Mouse (Mus musculus) heart, embryonic 13.5 days (tissue): ENCODE data around the gene Car11. TPM values are rescaled to one million over a fixed set of nuclear protein-coding genes. Genes with fewer than 3 reads are reported as not detected.
A peak's percentile ranks its signal among the peaks of the same experiment; 100 is the strongest.

Experiments used
- ATAC-seq: fragments of 200-750 bp; cut with Nextera tagmentation; 2 replicates; pipeline ENCODE4 v1.8.0; 2017; ENCODE audit warnings: moderate TSS enrichment; ENCODE audit not compliant: insufficient number of reproducible peaks, low FRiP score, low TSS enrichment; ENCODE audit errors: extremely low read depth
- H3K27ac ChIP-seq: fragments of 300-500 bp; sonication (generic); replicated peaks from 2 replicates; pipeline ENCODE4 v1.5.1; 2015; ENCODE audit warnings: moderate library complexity, mild to moderate bottlenecking, inconsistent platforms
- H3K27me3 ChIP-seq: fragments of 300-500 bp; sonication (generic); replicated peaks from 2 replicates; pipeline ENCODE4 v1.6.1; 2015; ENCODE audit warnings: mild to moderate bottlenecking, inconsistent platforms
- H3K36me3 ChIP-seq: fragments of 300-500 bp; sonication (generic); 2 replicates; pipeline ENCODE4 v1.6.1; 2015; ENCODE audit warnings: mild to moderate bottlenecking, inconsistent platforms
- H3K4me1 ChIP-seq: fragments of 300-500 bp; sonication (generic); 2 replicates; pipeline ENCODE4 v1.6.1; 2015; ENCODE audit warnings: inconsistent platforms
- H3K4me2 ChIP-seq: fragments of 300-500 bp; sonication (generic); 2 replicates; pipeline ENCODE4 v1.6.1; 2015; ENCODE audit warnings: inconsistent platforms, mild to moderate bottlenecking, moderate library complexity
- H3K4me3 ChIP-seq: fragments of 300-500 bp; sonication (generic); 2 replicates; pipeline ENCODE4 v1.5.1; 2015; ENCODE audit warnings: moderate library complexity, mild to moderate bottlenecking, inconsistent platforms
- H3K9ac ChIP-seq: fragments of 300-500 bp; sonication (generic); 2 replicates; pipeline ENCODE4 v1.6.1; 2015; ENCODE audit warnings: inconsistent platforms, mild to moderate bottlenecking, moderate library complexity
- H3K9me3 ChIP-seq: fragments of 300-500 bp; sonication (generic); 2 replicates; pipeline ENCODE4 v1.6.1; 2016; ENCODE audit warnings: inconsistent platforms
- WGBS: fragments of 180-500 bp; shearing (Covaris S2); methylation state at CpG from one replicate; pipeline ENCODE4 v1.1.7; 2015; ENCODE audit warnings: mixed read lengths; 5-methylcytosine and 5-hydroxymethylcytosine counted together
- polyA plus RNA-seq: library from polyadenylated mRNA; unstranded; fragments of >200 nt; fragmentation: Nextera tagmentation; extraction: Ambion mirVana; gene quantifications from 2 replicates; pipeline ENCODE4 v1.2.1, GENCODE M21; 2015

Car11 gene
- polyA plus RNA-seq, 1 experiment from 2014 or later = 5.4 TPM

- WGBS = under 1% methylated on average over 36 of the region's 36 CpGs
- H3K36me3 ChIP-seq = peaks cover 4% of the 10 kb centered on the region
- peak within 1 kb of the TSS; percentile 92 for H3K27ac ChIP-seq
- H3K9me3 ChIP-seq = no peaks in the 10 kb centered on the region
- peak within 1 kb of the TSS; percentile 99 for H3K4me2 ChIP-seq
- peaks cover 18% of the 10 kb centered on the region for H3K27me3 ChIP-seq
- H3K9ac ChIP-seq = peak within 1 kb of the TSS; percentile 91
- H3K4me3 ChIP-seq = peak within 1 kb of the TSS; percentile 82
- peak; percentile 79 for ATAC-seq
- H3K4me1 ChIP-seq = peaks cover 69% of the 10 kb centered on the region
Observed at GRCm38 (mm10) chr7:45704730-45705442, 5.2 kb downstream of the Car11 start, which contains the start of gene Dbp. Gene Dbp, plus strand, starts transcription at chr7:45705088.

GRCm38 (mm10) chr7:45705443-45705864, 5.8 kb downstream of the Car11 start:
- H3K27me3 ChIP-seq = peaks cover 12% of the 10 kb centered on the region
- peak overlapping the region; percentile 82 for H3K4me3 ChIP-seq
- peak overlapping the region; percentile 99 for H3K4me2 ChIP-seq
- peak overlapping the region; percentile 92 for H3K27ac ChIP-seq
- no peak for ATAC-seq
- H3K9me3 ChIP-seq = no peaks in the 10 kb centered on the region
- H3K9ac ChIP-seq = peak overlapping the region; percentile 91
- peaks cover 64% of the 10 kb centered on the region for H3K4me1 ChIP-seq
- peaks cover 10% of the 10 kb centered on the region for H3K36me3 ChIP-seq
- under 1% methylated on average over 21 of the region's 21 CpGs for WGBS

GRCm38 (mm10) chr7:45705873-45706281, 6.2 kb downstream of the Car11 start:
- Histone ChIP-seq H3K4me3 (peak overlapping the region; percentile 82), H3K27ac (peak overlapping the region; percentile 92), H3K9me3 (no peaks in the 10 kb centered on the region), H3K36me3 (peaks cover 14% of the 10 kb centered on the region), H3K27me3 (peaks cover 9% of the 10 kb centered on the region), H3K4me1 (peaks cover 60% of the 10 kb centered on the region), H3K4me2 (peak overlapping the region; percentile 99), H3K9ac (peak overlapping the region; percentile 91)
- WGBS = 0% methylated on average over 7 of the region's 7 CpGs
- ATAC-seq = peak; percentile 11; the same call in 1 of the 2 replicates

GRCm38 (mm10) chr7:45706721-45707241, 7.1 kb downstream of the Car11 start:
- peaks cover 23% of the 10 kb centered on the region for H3K36me3 ChIP-seq
- peak overlapping the region; percentile 92 for H3K27ac ChIP-seq
- peak overlapping the region; percentile 99 for H3K4me2 ChIP-seq
- peak overlapping the region; percentile 91 for H3K9ac ChIP-seq
- no peaks in the 10 kb centered on the region for H3K27me3 ChIP-seq
- peak overlapping the region; percentile 82 for H3K4me3 ChIP-seq
- no peak for ATAC-seq
- no peaks in the 10 kb centered on the region for H3K9me3 ChIP-seq
- peaks cover 53% of the 10 kb centered on the region for H3K4me1 ChIP-seq
- WGBS = 1% methylated on average over 44 of the region's 45 CpGs

GRCm38 (mm10) chr7:45707375-45707967, 7.8 kb downstream of the Car11 start:
- H3K9me3 ChIP-seq = no peaks in the 10 kb centered on the region
- H3K27me3 ChIP-seq = no peaks in the 10 kb centered on the region
- under 1% methylated on average over 27 of the region's 27 CpGs for WGBS
- H3K4me2 ChIP-seq = peak overlapping the region; percentile 99
- H3K4me3 ChIP-seq = peak overlapping the region; percentile 82
- ATAC-seq = 0 out of 2 replicates have a peak, but pooled peaks have one; percentile 20
- peaks cover 30% of the 10 kb centered on the region for H3K36me3 ChIP-seq
- H3K9ac ChIP-seq = peak overlapping the region; percentile 91
- H3K27ac ChIP-seq = peak overlapping the region; percentile 92
- H3K4me1 ChIP-seq = peaks cover 53% of the 10 kb centered on the region

GRCm38 (mm10) chr7:45708221-45708761, 8.6 kb downstream of the Car11 start:
- no peak for ATAC-seq
- Histone ChIP-seq H3K36me3 (peaks cover 38% of the 10 kb centered on the region), H3K9ac (peak overlapping the region; percentile 60), H3K27ac (0 out of 2 replicates have a peak overlapping the region, but pooled peaks have one; percentile 92), H3K27me3 (no peaks in the 10 kb centered on the region), H3K4me1 (peaks cover 52% of the 10 kb centered on the region), H3K4me3 (peak overlapping the region; percentile 82), H3K9me3 (no peaks in the 10 kb centered on the region), H3K4me2 (peak overlapping the region; percentile 99)
- 43% methylated on average over 13 of the region's 13 CpGs for WGBS

- H3K4me3 ChIP-seq = no peak overlapping the region
- no peaks in the 10 kb centered on the region for H3K9me3 ChIP-seq
- no peak overlapping the region for H3K27ac ChIP-seq
- H3K4me1 ChIP-seq = peaks cover 46% of the 10 kb centered on the region
- no peak overlapping the region for H3K4me2 ChIP-seq
- no peaks in the 10 kb centered on the region for H3K27me3 ChIP-seq
- 43% methylated on average over 6 of the region's 6 CpGs for WGBS
- no peak overlapping the region for H3K9ac ChIP-seq
- no peak for ATAC-seq
- H3K36me3 ChIP-seq = peaks cover 41% of the 10 kb centered on the region
Observed at GRCm38 (mm10) chr7:45709036-45709435, 9.4 kb downstream of the Car11 start.

GRCm38 (mm10) chr7:45709677-45710355, 10.2 kb downstream of the Car11 start:
- Histone ChIP-seq H3K36me3 (peaks cover 41% of the 10 kb centered on the region), H3K4me3 (no peak overlapping the region), H3K9me3 (no peaks in the 10 kb centered on the region), H3K27me3 (no peaks in the 10 kb centered on the region), H3K27ac (no peak overlapping the region), H3K9ac (no peak overlapping the region), H3K4me1 (peaks cover 52% of the 10 kb centered on the region), H3K4me2 (no peak overlapping the region)
- ATAC-seq = no peak
- WGBS = 76% methylated on average over 14 of the region's 14 CpGs

- peaks cover 41% of the 10 kb centered on the region for H3K36me3 ChIP-seq
- H3K27me3 ChIP-seq = no peaks in the 10 kb centered on the region
- WGBS = 89% methylated on average over 20 of the region's 20 CpGs
- no peak overlapping the region for H3K27ac ChIP-seq
- no peaks in the 10 kb centered on the region for H3K9me3 ChIP-seq
- H3K4me2 ChIP-seq = no peak overlapping the region
- no peak overlapping the region for H3K4me3 ChIP-seq
- H3K4me1 ChIP-seq = peaks cover 51% of the 10 kb centered on the region
- H3K9ac ChIP-seq = no peak overlapping the region
- ATAC-seq = no peak
Observed at GRCm38 (mm10) chr7:45710477-45711191, 11.0 kb downstream of the Car11 start.

GRCm38 (mm10) chr7:45711316-45712021, 11.8 kb downstream of the Car11 start:
- Histone ChIP-seq H3K4me3 (no peak overlapping the region), H3K27me3 (no peaks in the 10 kb centered on the region), H3K4me1 (peaks cover 51% of the 10 kb centered on the region), H3K9me3 (no peaks in the 10 kb centered on the region), H3K36me3 (peaks cover 41% of the 10 kb centered on the region), H3K9ac (no peak overlapping the region), H3K27ac (no peak overlapping the region), H3K4me2 (no peak overlapping the region)
- WGBS = 86% methylated on average over 24 of the region's 24 CpGs
- no peak for ATAC-seq
